Mouse (Mus musculus) kidney, adult 2 months (tissue): ENCODE measurements at regions not wholly inside any gene's neighbourhood (a gene's known extent, or its start where the extent isn't known, plus 50 kb on each side); places are given as distances from the start of the nearest gene placed in this dataset.

Experiments
- CTCF ChIP-seq: fragments of 200-500 bp; conservative IDR thresholded peaks from 2 replicates; pipeline ENCODE4 v1.5.1; 2011; ENCODE audit warnings: low read depth, mild to moderate bottlenecking, control low read depth, low read length, moderate library complexity, mixed read lengths; ENCODE audit not compliant: insufficient read depth, insufficient read length
- POLR2A ChIP-seq: fragments of 200-500 bp; IDR thresholded peaks from one replicate; pipeline ENCODE4 v1.6.1; 2011; ENCODE audit warnings: low read depth, low read length, control low read depth

GRCm38 (mm10) chr4:8289901-8290300 is 51.1 kb upstream of the Car8 start:
- TF ChIP-seq CTCF (no peak), POLR2A (no peak)
